Mouse (Mus musculus) forebrain, embryonic 11.5 days (tissue): ENCODE measurements around the gene Tmem274. TPM values are rescaled to one million over a fixed set of nuclear protein-coding genes. Genes with fewer than 3 reads are reported as not detected.
A peak's percentile ranks its signal among the peaks of the same experiment; 100 is the strongest.
"Not testable (repeated sequence)": the region's sequence is repeated elsewhere in the genome, so short reads cannot be mapped to it uniquely, and the experiment has no call there.

Experiments
- ATAC-seq: fragments of 200-750 bp; cut with Nextera tagmentation; replicated peaks from 2 replicates; pipeline ENCODE4 v1.8.0; 2017; ENCODE audit warnings: moderate TSS enrichment; ENCODE audit not compliant: low FRiP score
- DNase-seq: peaks from one replicate; pipeline ENCODE4 v3.0.0-alpha.2; 2017; ENCODE audit warnings: low spot score
- H3K27ac ChIP-seq: fragments of 300-500 bp; sonication (generic); 2 replicates; pipeline ENCODE4 v1.5.1; 2014; ENCODE audit warnings: low read depth, low read length
- H3K27me3 ChIP-seq: fragments of 300-500 bp; sonication (generic); 2 replicates; pipeline ENCODE4 v1.6.1; 2014; ENCODE audit warnings: mild to moderate bottlenecking, low read length, mixed read lengths; ENCODE audit not compliant: control insufficient read depth, insufficient read depth
- H3K36me3 ChIP-seq: fragments of 300-500 bp; sonication (generic); 2 replicates; pipeline ENCODE4 v1.6.1; 2014; ENCODE audit warnings: mild to moderate bottlenecking, low read length, moderate library complexity, mixed read lengths; ENCODE audit not compliant: control insufficient read depth, insufficient read depth
- H3K4me1 ChIP-seq: fragments of 300-500 bp; sonication (generic); replicated peaks from 2 replicates; pipeline ENCODE4 v1.6.1; 2014; ENCODE audit warnings: low read length, mixed read lengths; ENCODE audit not compliant: control insufficient read depth, insufficient read depth
- H3K4me2 ChIP-seq: fragments of 300-500 bp; sonication (generic); 2 replicates; pipeline ENCODE4 v1.6.1; 2014; ENCODE audit warnings: low read depth, mild to moderate bottlenecking, low read length, moderate library complexity, mixed read lengths; ENCODE audit not compliant: severe bottlenecking
- H3K4me3 ChIP-seq: fragments of 300-500 bp; sonication (generic); 2 replicates; pipeline ENCODE4 v1.5.1; 2014; ENCODE audit warnings: low read depth, low read length
- H3K9ac ChIP-seq: fragments of 300-500 bp; sonication (generic); 2 replicates; pipeline ENCODE4 v1.6.1; 2014; ENCODE audit warnings: low read length
- H3K9me3 ChIP-seq: fragments of 300-500 bp; sonication (generic); 2 replicates; pipeline ENCODE4 v1.6.1; 2016; ENCODE audit warnings: low read length, mixed read lengths; ENCODE audit not compliant: control insufficient read depth
- WGBS: fragments of 180-500 bp; shearing (Covaris S2); extraction: QIAGEN DNeasy Blood & Tissue Kit; methylation state at CpG from one replicate; pipeline ENCODE4 v1.1.7; 2014; 5-methylcytosine and 5-hydroxymethylcytosine counted together
- polyA plus RNA-seq: library from polyadenylated mRNA; unstranded; fragments of >200 nt; fragmentation: Nextera tagmentation; extraction: Ambion mirVana; gene quantifications from 2 replicates; pipeline ENCODE4 v1.2.1, GENCODE M21; 2014

Tmem274 gene
- polyA plus RNA-seq, 1 experiment from 2014 or later: 0.99 TPM

DNA sequence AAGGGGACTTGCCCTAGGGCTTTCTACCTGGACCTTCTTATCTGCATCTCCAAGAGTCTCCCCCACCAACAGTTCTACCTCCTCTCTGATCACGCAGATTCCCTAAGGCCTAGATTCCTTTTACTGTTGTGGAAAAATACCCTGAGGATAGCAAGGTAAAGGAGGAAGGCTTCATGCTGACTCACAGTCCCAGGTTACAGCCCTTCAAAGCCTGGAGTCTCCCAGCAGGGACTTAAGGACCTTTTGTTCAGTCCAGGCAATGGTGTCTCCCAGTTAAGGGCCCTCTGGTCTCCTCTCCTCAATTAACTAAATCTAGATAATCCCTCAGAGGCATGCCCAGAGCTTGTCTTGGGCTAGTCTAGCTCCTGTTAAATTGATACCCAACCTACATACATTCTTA, 30.9 kb upstream of the Tmem274 start:
- 18% methylated on average over 1 of the region's 1 CpGs for WGBS
- H3K9me3 ChIP-seq: no peaks in the 10 kb centered on the region
- ATAC-seq (no peak), DNase-seq (no peak)
- no peaks in the 10 kb centered on the region for H3K27me3 ChIP-seq
- peak overlapping the region; percentile 70 for H3K9ac ChIP-seq
- H3K36me3 ChIP-seq: no peaks in the 10 kb centered on the region
- peaks cover 4% of the 10 kb centered on the region; the same call in 1 of the 2 replicates for H3K4me1 ChIP-seq
- peak overlapping the region; percentile 60; the same call in 1 of the 2 replicates for H3K4me2 ChIP-seq
- H3K27ac ChIP-seq: peak overlapping the region; percentile 85; the same call in 1 of the 2 replicates
- no peak overlapping the region for H3K4me3 ChIP-seq

DNA sequence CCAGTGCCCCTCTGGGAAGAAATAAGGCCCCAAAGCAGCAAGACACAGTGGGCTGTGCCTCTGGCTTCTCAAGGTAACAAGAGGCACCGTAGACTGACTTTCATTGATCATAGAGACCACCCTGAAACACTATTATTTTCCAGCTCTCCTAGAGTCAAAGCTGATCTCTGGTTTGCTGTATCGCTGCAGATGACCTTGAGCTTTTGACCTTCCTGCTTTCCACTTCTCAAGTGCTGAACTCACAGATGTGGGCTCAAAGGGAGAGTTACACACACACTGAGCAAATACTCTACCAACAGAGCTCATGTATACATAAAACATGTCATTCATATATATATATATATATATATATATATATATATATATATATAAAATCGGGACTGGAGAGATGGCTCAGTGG, 26.5 kb upstream of the Tmem274 start:
- no peaks in the 10 kb centered on the region for H3K36me3 ChIP-seq
- H3K9me3 ChIP-seq: no peaks in the 10 kb centered on the region
- no peak overlapping the region for H3K4me3 ChIP-seq
- 86% methylated on average over 3 of the region's 3 CpGs for WGBS
- H3K27ac ChIP-seq: no peak overlapping the region
- no peak overlapping the region for H3K4me2 ChIP-seq
- DNase-seq (no peak), ATAC-seq (no peak)
- H3K9ac ChIP-seq: no peak overlapping the region
- H3K4me1 ChIP-seq: peaks cover 3% of the 10 kb centered on the region; the same call in 1 of the 2 replicates
- no peaks in the 10 kb centered on the region for H3K27me3 ChIP-seq

DNA sequence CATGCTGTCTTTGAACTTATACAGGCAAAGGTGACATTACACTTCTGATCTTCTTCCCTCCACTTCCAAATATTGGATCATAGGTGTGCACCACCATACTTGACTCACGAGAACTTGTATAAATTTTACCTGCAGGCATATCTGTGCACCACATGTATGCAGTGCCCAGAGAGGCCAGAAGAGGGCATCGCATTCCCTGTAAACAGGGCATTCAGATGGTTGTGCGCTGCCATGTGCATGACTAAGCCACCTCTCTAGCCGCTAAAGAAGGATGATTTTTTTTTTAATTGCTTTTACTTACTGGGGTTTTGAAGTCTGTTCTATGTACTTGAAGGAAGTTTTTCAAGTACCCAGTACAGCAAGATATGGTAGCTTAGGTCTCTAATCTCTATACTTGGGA, 23.5 kb upstream of the Tmem274 start:
- H3K4me1 ChIP-seq: no peaks in the 10 kb centered on the region

DNA sequence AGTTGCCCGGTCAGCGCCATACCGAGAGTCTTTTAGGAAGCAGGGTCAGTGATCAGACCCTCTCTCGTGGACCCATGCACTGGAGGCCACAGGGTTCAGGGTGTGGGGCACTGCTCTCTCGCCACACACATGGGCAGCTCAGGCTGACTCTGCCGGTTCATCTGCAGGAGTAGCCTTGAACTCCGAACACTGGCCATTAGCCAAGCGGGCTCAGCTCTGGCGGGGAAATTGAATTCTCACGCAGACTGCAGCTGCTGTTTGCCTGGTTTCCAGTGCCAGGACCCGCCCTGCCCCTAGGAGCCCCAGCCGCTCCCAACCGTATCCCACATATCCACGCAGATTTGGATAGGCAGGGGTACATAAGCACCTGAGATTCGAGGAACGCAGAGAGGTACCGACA, 22.9 kb upstream of the Tmem274 start:
- no peak for ATAC-seq
- H3K4me2 ChIP-seq: no peak overlapping the region
- DNase-seq: no peak
- H3K9ac ChIP-seq: no peak overlapping the region
- H3K27me3 ChIP-seq: no peaks in the 10 kb centered on the region
- H3K4me3 ChIP-seq: no peak overlapping the region
- 88% methylated on average over 17 of the region's 17 CpGs for WGBS
- H3K4me1 ChIP-seq: no peaks in the 10 kb centered on the region
- no peak overlapping the region for H3K27ac ChIP-seq
- no peaks in the 10 kb centered on the region for H3K9me3 ChIP-seq
- no peaks in the 10 kb centered on the region for H3K36me3 ChIP-seq

More for the DNA sequence above, 23.5 kb upstream of the Tmem274 start:
- H3K27ac ChIP-seq: no peak overlapping the region
- H3K9me3 ChIP-seq: no peaks in the 10 kb centered on the region
- H3K9ac ChIP-seq: no peak overlapping the region
- H3K4me3 ChIP-seq: no peak overlapping the region
- ATAC-seq (no peak), DNase-seq (peak; percentile 62)
- no peaks in the 10 kb centered on the region for H3K36me3 ChIP-seq
- 85% methylated on average over 4 of the region's 4 CpGs for WGBS
- H3K27me3 ChIP-seq: no peaks in the 10 kb centered on the region
- no peak overlapping the region for H3K4me2 ChIP-seq

DNA sequence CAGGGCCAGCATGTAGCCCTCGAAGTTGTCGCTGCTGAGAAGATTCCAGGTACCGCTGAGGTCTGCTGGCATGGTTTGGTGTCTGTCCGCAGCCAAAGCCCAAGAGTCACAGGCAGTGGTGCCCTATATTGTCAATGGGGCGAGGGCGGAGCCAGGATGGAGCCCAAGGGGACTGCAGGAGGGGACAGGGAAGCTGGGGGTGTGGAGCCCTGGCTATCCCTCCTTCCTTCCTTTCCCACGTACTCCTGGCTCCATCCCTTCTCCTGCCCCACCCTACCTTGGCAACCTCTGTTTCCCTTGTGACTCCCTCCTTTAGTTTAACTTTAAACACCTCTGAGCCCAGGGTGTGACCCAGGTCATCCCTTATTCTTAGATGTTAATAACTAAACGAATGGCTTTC, 22.3 kb upstream of the Tmem274 start, which contains the start of gene Rbp7:
Gene Rbp7 (minus strand): TSS at position 100 of the 400 bp plus-strand sequence.
- ATAC-seq: no peak
- no peak within 1 kb of the TSS for H3K9ac ChIP-seq
- DNase-seq: no peak
- H3K4me1 ChIP-seq: no peaks in the 10 kb centered on the region
- WGBS: 54% methylated on average over 8 of the region's 8 CpGs
- no peak within 1 kb of the TSS for H3K4me3 ChIP-seq
- H3K27ac ChIP-seq: no peak within 1 kb of the TSS
- no peaks in the 10 kb centered on the region for H3K27me3 ChIP-seq
- no peaks in the 10 kb centered on the region for H3K9me3 ChIP-seq
- no peak within 1 kb of the TSS for H3K4me2 ChIP-seq
- no peaks in the 10 kb centered on the region for H3K36me3 ChIP-seq

DNA sequence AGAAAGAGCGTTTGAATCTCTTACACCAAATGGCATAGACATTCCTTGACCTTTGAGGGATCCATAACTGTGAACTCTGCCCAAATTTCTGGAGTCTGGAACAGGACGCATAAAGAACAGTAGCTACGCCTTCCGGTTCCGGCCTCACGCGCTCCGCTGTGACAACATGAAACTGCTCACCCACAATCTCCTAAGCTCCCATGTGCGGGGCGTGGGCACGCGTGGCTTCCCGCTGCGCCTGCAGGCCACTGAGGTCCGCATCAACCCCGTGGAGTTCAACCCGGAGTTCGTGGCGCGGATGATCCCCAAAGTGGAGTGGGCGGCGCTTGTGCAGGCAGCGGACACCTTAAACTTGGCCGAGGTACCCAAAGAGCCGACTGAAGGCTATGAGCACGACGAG, 20.0 kb upstream of the Tmem274 start:
- H3K27ac ChIP-seq, DNase-seq, H3K4me1 ChIP-seq, H3K4me2 ChIP-seq, ATAC-seq, H3K9ac ChIP-seq, H3K9me3 ChIP-seq, H3K27me3 ChIP-seq, H3K36me3 ChIP-seq, H3K4me3 ChIP-seq: not testable (repeated sequence)
- WGBS: 91% methylated on average over 26 of the region's 27 CpGs

DNA sequence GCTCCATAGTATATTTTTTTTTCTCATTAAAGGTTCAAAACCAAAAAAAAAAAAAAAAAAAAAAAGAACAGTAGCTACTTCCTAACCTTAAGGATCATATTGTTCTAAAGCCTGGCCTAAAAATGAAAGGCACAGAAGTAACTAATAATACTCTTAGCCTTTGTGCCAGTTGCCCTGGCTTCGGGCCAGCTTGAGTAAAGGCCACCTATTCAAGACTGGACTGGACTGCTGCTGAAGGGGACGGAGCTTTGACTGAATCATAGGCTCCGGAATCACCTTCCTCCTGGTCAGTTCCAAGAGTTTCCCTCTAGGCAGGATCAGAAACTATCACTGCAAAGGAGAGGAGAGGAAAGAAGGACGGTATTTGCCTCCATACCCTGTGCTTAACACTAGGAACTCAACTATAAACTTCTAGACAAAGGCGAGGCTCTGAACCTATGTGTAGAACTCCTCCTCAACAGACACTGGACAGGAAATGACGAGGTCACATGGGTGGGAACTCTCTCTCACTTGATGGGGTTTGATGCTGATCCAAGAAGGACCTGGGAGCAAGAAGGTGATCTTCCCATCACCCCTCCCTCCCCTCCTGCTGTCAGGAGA, 19.2 kb upstream of the Tmem274 start:
- Histone ChIP-seq H3K36me3 (no peaks in the 10 kb centered on the region), H3K27me3 (no peaks in the 10 kb centered on the region), H3K4me2 (no peak overlapping the region), H3K9me3 (no peaks in the 10 kb centered on the region), H3K4me3 (no peak overlapping the region), H3K27ac (no peak overlapping the region), H3K4me1 (no peaks in the 10 kb centered on the region), H3K9ac (no peak overlapping the region)
- 83% methylated on average over 6 of the region's 6 CpGs for WGBS
- DNase-seq: no peak
- no peak for ATAC-seq

- WGBS: 62% methylated on average over 5 of the region's 5 CpGs
- Histone ChIP-seq H3K4me1 (no peaks in the 10 kb centered on the region), H3K36me3 (no peaks in the 10 kb centered on the region), H3K27ac (no peak overlapping the region), H3K4me2 (no peak overlapping the region), H3K9ac (no peak overlapping the region), H3K27me3 (no peaks in the 10 kb centered on the region), H3K9me3 (no peaks in the 10 kb centered on the region), H3K4me3 (no peak overlapping the region)
- ATAC-seq (no peak), DNase-seq (no peak)
Measured at GRCm38 (mm10) chr4:149458526-149458925, 18.7 kb upstream of the Tmem274 start.

GRCm38 (mm10) chr4:149459425-149459824, 17.8 kb upstream of the Tmem274 start:
- no peak for ATAC-seq
- Histone ChIP-seq H3K4me3 (no peak overlapping the region), H3K4me1 (no peaks in the 10 kb centered on the region), H3K4me2 (no peak overlapping the region), H3K9ac (no peak overlapping the region), H3K36me3 (no peaks in the 10 kb centered on the region), H3K27me3 (no peaks in the 10 kb centered on the region), H3K9me3 (no peaks in the 10 kb centered on the region), H3K27ac (no peak overlapping the region)
- 86% methylated on average over 1 of the region's 1 CpGs for WGBS
- DNase-seq: no peak
